Mouse (Mus musculus): ENCODE results near the gene Cmklr1. TPM values are rescaled to one million over a fixed set of nuclear protein-coding genes. Genes with fewer than 3 reads are reported as not detected.
A peak's percentile ranks its signal among the peaks of the same experiment; 100 is the strongest.

Cmklr1 gene
- polyA plus RNA-seq, 1 experiment from 2014 or later, result 2.8 TPM

- Histone ChIP-seq H3K9ac (no peak overlapping the region), H3K36me3 (no peaks in the 10 kb centered on the region), H3K4me1 (peaks cover 6% of the 10 kb centered on the region), H3K9me3 (no peaks in the 10 kb centered on the region), H3K4me2 (no peak overlapping the region), H3K4me3 (no peak overlapping the region), H3K27ac (replicated peaks) (no peak overlapping the region), H3K27me3 (replicated peaks) (0 out of 2 replicates have a peak, but pooled peaks cover 8% of the 10 kb centered on the region)
- WGBS, result 63% methylated on average over 16 of the region's 16 CpGs
- no peak for ATAC-seq (ENCODE audit: extremely low read depth, insufficient number of reproducible peaks, low FRiP score, low TSS enrichment)
Measured at GRCm38 (mm10) chr5:113620130-113620716, 30.0 kb downstream of the Cmklr1 start.

- H3K4me2 ChIP-seq, result no peak overlapping the region
- peaks cover 6% of the 10 kb centered on the region for H3K4me1 ChIP-seq
- 55% methylated on average over 1 of the region's 1 CpGs for WGBS
- 0 out of 2 replicates have a peak, but pooled peaks cover 8% of the 10 kb centered on the region for H3K27me3 ChIP-seq (replicated peaks)
- H3K27ac ChIP-seq (replicated peaks), result no peak overlapping the region
- H3K4me3 ChIP-seq, result no peak overlapping the region
- no peak for ATAC-seq (ENCODE audit: extremely low read depth, insufficient number of reproducible peaks, low FRiP score, low TSS enrichment)
- H3K36me3 ChIP-seq, result 0 out of 2 replicates have a peak, but pooled peaks cover 3% of the 10 kb centered on the region
- H3K9ac ChIP-seq, result no peak overlapping the region
- no peaks in the 10 kb centered on the region for H3K9me3 ChIP-seq
Measured at GRCm38 (mm10) chr5:113619151-113619550, 31.1 kb downstream of the Cmklr1 start.

GRCm38 (mm10) chr5:113618716-113619115 is 31.5 kb downstream of the Cmklr1 start:
- peaks cover 6% of the 10 kb centered on the region; the same call in 1 of the 2 replicates for H3K36me3 ChIP-seq
- no peaks in the 10 kb centered on the region for H3K9me3 ChIP-seq
- H3K9ac ChIP-seq, result no peak overlapping the region
- H3K4me3 ChIP-seq, result no peak overlapping the region
- H3K4me2 ChIP-seq, result no peak overlapping the region
- no peak overlapping the region for H3K27ac ChIP-seq (replicated peaks)
- ATAC-seq (ENCODE audit: extremely low read depth, insufficient number of reproducible peaks, low FRiP score, low TSS enrichment), result no peak
- 0 out of 2 replicates have a peak, but pooled peaks cover 5% of the 10 kb centered on the region for H3K27me3 ChIP-seq (replicated peaks)
- peaks cover 6% of the 10 kb centered on the region for H3K4me1 ChIP-seq
- 81% methylated on average over 4 of the region's 4 CpGs for WGBS

DNA sequence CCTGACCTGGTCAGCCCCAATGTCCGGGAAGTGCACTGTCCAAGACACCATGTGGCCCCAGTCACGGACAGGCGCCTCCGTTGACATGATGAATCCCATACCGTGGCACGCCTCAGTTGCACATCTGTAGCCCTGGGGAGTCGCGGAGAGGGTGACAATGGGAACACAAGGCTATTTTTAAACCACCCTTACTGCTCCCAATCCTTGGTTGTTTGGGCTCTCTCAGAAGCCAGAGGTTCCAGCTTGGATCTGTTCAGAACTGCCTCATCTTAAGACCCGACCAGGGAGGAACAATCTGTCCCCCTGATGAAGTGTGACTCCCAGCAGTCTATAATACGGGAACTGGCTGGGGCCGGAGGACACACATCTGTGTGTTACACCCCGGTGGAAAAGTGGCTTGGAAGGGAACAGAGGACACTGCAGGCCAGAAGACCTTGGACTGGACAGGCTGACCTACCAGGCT is 38.4 kb downstream of the Cmklr1 start:
- Histone ChIP-seq H3K36me3 (peaks cover 6% of the 10 kb centered on the region; the same call in 1 of the 2 replicates), H3K4me2 (no peak overlapping the region), H3K4me3 (no peak overlapping the region), H3K27me3 (replicated peaks) (peaks cover 26% of the 10 kb centered on the region), H3K9ac (no peak overlapping the region), H3K9me3 (no peaks in the 10 kb centered on the region), H3K27ac (replicated peaks) (no peak overlapping the region), H3K4me1 (peaks cover 20% of the 10 kb centered on the region)
- ATAC-seq (ENCODE audit: extremely low read depth, insufficient number of reproducible peaks, low FRiP score, low TSS enrichment), result no peak
- 53% methylated on average over 12 of the region's 12 CpGs for WGBS

DNA sequence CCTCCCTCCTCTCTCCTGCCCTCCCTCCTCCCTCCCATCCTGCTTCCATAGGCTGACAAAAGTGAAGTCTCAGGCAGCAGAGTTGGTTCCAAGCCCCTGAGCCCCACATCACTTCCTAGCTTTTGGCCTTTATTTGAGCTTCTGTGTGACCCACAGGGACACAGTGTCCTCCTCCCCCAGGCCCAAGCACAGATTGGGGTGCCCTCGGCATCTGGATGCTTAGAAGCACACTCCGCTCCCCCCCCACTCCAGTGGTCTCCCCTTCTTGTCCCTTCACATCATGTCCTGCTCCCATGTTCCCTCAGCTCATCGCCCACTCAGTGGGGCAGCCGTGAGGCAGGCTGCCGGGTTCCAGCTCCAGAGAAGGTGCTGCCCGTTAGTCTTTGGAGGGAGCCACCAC is 39.1 kb downstream of the Cmklr1 start:
- WGBS, result 80% methylated on average over 6 of the region's 6 CpGs
- no peak overlapping the region for H3K9ac ChIP-seq
- no peak overlapping the region for H3K4me3 ChIP-seq
- no peak overlapping the region for H3K27ac ChIP-seq (replicated peaks)
- peaks cover 26% of the 10 kb centered on the region for H3K27me3 ChIP-seq (replicated peaks)
- H3K4me1 ChIP-seq, result peaks cover 20% of the 10 kb centered on the region
- H3K36me3 ChIP-seq, result peaks cover 6% of the 10 kb centered on the region; the same call in 1 of the 2 replicates
- H3K4me2 ChIP-seq, result no peak overlapping the region
- no peaks in the 10 kb centered on the region for H3K9me3 ChIP-seq
- ATAC-seq (ENCODE audit: extremely low read depth, insufficient number of reproducible peaks, low FRiP score, low TSS enrichment), result no peak

GRCm38 (mm10) chr5:113610490-113610889 is 39.7 kb downstream of the Cmklr1 start:
- Histone ChIP-seq H3K4me3 (no peak overlapping the region), H3K27me3 (replicated peaks) (peaks cover 26% of the 10 kb centered on the region), H3K27ac (replicated peaks) (no peak overlapping the region), H3K36me3 (peaks cover 6% of the 10 kb centered on the region; the same call in 1 of the 2 replicates), H3K9me3 (no peaks in the 10 kb centered on the region), H3K4me2 (no peak overlapping the region), H3K4me1 (peaks cover 20% of the 10 kb centered on the region), H3K9ac (no peak overlapping the region)
- ATAC-seq (ENCODE audit: extremely low read depth, insufficient number of reproducible peaks, low FRiP score, low TSS enrichment), result no peak
- WGBS, result 51% methylated on average over 6 of the region's 6 CpGs

- H3K4me3 ChIP-seq, result no peak overlapping the region
- no peaks in the 10 kb centered on the region for H3K9me3 ChIP-seq
- 76% methylated on average over 5 of the region's 5 CpGs for WGBS
- H3K36me3 ChIP-seq, result peaks cover 6% of the 10 kb centered on the region; the same call in 1 of the 2 replicates
- peaks cover 26% of the 10 kb centered on the region for H3K27me3 ChIP-seq (replicated peaks)
- H3K9ac ChIP-seq, result no peak overlapping the region
- no peak for ATAC-seq (ENCODE audit: extremely low read depth, insufficient number of reproducible peaks, low FRiP score, low TSS enrichment)
- no peak overlapping the region for H3K27ac ChIP-seq (replicated peaks)
- peaks cover 20% of the 10 kb centered on the region for H3K4me1 ChIP-seq
- no peak overlapping the region for H3K4me2 ChIP-seq
Measured at GRCm38 (mm10) chr5:113609891-113610290, 40.3 kb downstream of the Cmklr1 start.

DNA sequence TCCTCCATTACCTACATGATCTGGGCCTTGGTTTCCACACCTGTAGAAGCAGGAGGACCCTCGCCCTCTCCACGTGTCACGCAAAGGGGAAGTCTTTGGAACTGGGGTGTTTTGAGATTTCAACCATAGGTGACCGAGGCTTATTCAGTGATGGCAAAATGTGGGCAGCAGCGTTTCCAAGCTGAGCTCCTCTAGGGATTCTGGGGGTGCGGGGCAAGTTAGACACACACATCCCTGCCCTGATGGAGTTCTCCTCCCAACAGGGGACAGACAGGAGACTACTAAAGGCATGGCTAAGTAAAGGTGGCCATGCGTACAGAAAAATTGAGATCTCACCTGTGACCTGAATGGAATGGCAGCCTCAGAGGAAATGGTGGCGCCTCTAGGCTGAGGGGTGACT is 41.7 kb downstream of the Cmklr1 start:
- H3K27ac ChIP-seq (replicated peaks), result no peak overlapping the region
- no peaks in the 10 kb centered on the region; the same call in 1 of the 2 replicates for H3K36me3 ChIP-seq
- H3K4me3 ChIP-seq, result no peak overlapping the region
- H3K27me3 ChIP-seq (replicated peaks), result peaks cover 26% of the 10 kb centered on the region
- H3K4me2 ChIP-seq, result no peak overlapping the region
- H3K9me3 ChIP-seq, result no peaks in the 10 kb centered on the region
- H3K9ac ChIP-seq, result no peak overlapping the region
- ATAC-seq (ENCODE audit: extremely low read depth, insufficient number of reproducible peaks, low FRiP score, low TSS enrichment), result no peak
- peaks cover 20% of the 10 kb centered on the region for H3K4me1 ChIP-seq
- WGBS, result 74% methylated on average over 8 of the region's 8 CpGs

GRCm38 (mm10) chr5:113607941-113608431 is 42.2 kb downstream of the Cmklr1 start:
- Histone ChIP-seq H3K4me2 (no peak overlapping the region), H3K27ac (replicated peaks) (peak overlapping the region; percentile 28; the same call in 1 of the 2 replicates), H3K9ac (no peak overlapping the region), H3K9me3 (no peaks in the 10 kb centered on the region), H3K4me3 (no peak overlapping the region), H3K36me3 (no peaks in the 10 kb centered on the region), H3K27me3 (replicated peaks) (peaks cover 26% of the 10 kb centered on the region), H3K4me1 (peaks cover 20% of the 10 kb centered on the region)
- whole genome bisulfite sequencing, result 25% methylated on average over 13 of the region's 13 CpGs
- ATAC-seq (ENCODE audit: extremely low read depth, insufficient number of reproducible peaks, low FRiP score, low TSS enrichment), result no peak

DNA sequence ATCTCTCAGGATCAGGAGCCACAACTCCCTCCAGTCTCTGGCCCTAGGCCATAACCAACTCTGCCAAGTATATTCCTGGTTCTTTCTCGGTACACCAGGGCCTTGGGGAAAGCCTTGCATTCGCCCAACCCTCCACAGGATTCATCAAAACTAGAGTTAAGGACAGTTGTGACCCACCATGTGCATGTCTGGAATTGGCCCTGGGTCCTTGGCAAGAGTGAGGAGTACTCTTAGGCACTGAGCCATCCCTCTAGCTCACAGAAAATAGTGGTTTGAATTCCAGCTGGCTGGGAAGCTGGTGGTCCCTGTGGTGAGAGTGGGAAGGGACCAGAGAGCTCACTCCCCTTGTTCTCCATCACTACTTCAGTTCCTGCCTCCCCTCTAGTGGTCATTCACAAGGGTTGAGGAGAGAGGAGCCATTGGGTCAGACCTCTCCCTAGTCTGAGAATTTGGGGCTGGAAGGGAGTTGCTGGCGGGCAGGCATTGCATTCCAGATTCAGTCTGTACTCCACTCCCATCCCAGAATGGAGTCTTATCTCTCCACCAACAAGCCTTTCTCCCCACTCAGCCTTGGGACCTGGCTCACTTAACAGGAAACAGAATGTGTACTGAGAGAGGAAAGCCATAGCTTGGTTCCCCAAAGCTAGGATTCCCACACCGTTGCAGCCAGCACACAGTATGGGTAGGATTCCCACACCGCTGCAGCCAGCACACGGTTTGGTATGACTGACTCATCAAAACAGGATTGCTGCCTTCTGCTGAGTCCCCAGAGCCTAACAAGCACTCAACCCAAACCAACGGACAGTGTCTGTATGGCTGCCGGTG is 43.1 kb downstream of the Cmklr1 start:
- ATAC-seq (ENCODE audit: extremely low read depth, insufficient number of reproducible peaks, low FRiP score, low TSS enrichment), result no peak
- Histone ChIP-seq H3K4me3 (no peak overlapping the region), H3K4me1 (peaks cover 20% of the 10 kb centered on the region), H3K9me3 (no peaks in the 10 kb centered on the region), H3K27ac (replicated peaks) (peak overlapping the region; percentile 28; the same call in 1 of the 2 replicates), H3K9ac (no peak overlapping the region), H3K27me3 (replicated peaks) (peaks cover 26% of the 10 kb centered on the region), H3K4me2 (no peak overlapping the region), H3K36me3 (no peaks in the 10 kb centered on the region)
- 66% methylated on average over 8 of the region's 8 CpGs for WGBS

- Histone ChIP-seq H3K9me3 (no peaks in the 10 kb centered on the region), H3K9ac (no peak overlapping the region), H3K4me1 (peaks cover 16% of the 10 kb centered on the region; the same call in 1 of the 2 replicates), H3K4me2 (no peak overlapping the region), H3K4me3 (no peak overlapping the region), H3K27ac (replicated peaks) (no peak overlapping the region), H3K36me3 (no peaks in the 10 kb centered on the region), H3K27me3 (replicated peaks) (peaks cover 22% of the 10 kb centered on the region)
- WGBS, result 66% methylated on average over 3 of the region's 3 CpGs
- no peak for ATAC-seq (ENCODE audit: extremely low read depth, insufficient number of reproducible peaks, low FRiP score, low TSS enrichment)
Measured at GRCm38 (mm10) chr5:113606121-113606520, 44.1 kb downstream of the Cmklr1 start.
